Mouse (Mus musculus): ENCODE data around the gene Mypop. TPM values are rescaled to one million over a fixed set of nuclear protein-coding genes. Genes with fewer than 3 reads are reported as not detected.
A peak's percentile ranks its signal among the peaks of the same experiment; 100 is the strongest.

Mypop gene
- polyA plus RNA-seq, 1 experiment from 2014 or later = 4.7 TPM

GRCm38 (mm10) chr7:19004631-19005079 lies 13.6 kb downstream of the Mypop start:
- Histone ChIP-seq H3K27ac (ENCODE audit: low read depth, low read length) (peak overlapping the region; percentile 76; the same call in 1 of the 2 replicates), H3K9ac (ENCODE audit: low read length) (peak overlapping the region; percentile 86), H3K27me3 (ENCODE audit: control insufficient read depth, insufficient read depth, low read length) (no peaks in the 10 kb centered on the region), H3K9me3 (ENCODE audit: control insufficient read depth, low read length) (no peaks in the 10 kb centered on the region), H3K4me2 (ENCODE audit: low read depth) (peak overlapping the region; percentile 99), H3K36me3 (ENCODE audit: control insufficient read depth, insufficient read depth, low read length) (peaks cover 9% of the 10 kb centered on the region; the same call in 1 of the 2 replicates), H3K4me3 (ENCODE audit: low read depth, low read length) (peak overlapping the region; percentile 95), H3K4me1 (ENCODE audit: control insufficient read depth, insufficient read depth, low read length) (peaks cover 26% of the 10 kb centered on the region)
- WGBS = 6% methylated on average over 29 of the region's 34 CpGs
- ATAC-seq (ENCODE audit: insufficient read depth, low FRiP score, low TSS enrichment) = no peak
- DNase-seq (ENCODE audit: low spot score) = no peak

DNA sequence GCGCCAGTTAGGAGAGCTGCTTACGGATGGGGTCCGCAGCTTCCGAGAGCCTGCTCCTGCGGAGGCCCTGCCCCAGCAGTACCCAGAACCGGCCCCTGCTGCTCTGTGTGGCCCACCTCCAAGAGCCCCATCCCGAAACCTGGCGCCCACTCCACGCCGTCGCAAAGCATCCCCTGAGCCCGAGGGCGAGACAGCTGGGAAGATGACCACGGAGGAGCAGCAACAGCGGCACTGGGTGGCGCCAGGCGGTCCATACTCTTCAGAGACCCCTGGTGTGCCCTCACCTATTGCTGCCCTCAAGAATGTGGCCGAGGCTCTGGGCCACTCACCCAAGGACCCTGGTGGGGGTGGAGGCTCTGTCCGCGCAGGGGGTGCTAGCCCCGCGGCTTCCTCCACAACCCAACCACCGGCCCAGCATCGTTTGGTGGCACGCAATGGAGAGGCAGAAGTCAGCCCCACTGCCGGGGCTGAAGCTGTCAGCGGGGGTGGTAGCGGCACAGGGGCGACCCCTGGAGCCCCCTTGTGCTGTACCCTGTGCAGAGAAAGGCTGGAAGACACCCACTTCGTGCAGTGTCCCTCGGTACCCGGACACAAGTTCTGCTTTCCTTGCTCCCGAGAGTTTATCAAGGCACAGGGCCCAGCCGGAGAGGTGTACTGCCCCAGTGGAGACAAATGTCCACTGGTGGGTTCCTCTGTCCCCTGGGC lies 14.5 kb downstream of the Mypop start:
- H3K4me2 ChIP-seq (ENCODE audit: low read depth) = peak overlapping the region; percentile 99

DNA sequence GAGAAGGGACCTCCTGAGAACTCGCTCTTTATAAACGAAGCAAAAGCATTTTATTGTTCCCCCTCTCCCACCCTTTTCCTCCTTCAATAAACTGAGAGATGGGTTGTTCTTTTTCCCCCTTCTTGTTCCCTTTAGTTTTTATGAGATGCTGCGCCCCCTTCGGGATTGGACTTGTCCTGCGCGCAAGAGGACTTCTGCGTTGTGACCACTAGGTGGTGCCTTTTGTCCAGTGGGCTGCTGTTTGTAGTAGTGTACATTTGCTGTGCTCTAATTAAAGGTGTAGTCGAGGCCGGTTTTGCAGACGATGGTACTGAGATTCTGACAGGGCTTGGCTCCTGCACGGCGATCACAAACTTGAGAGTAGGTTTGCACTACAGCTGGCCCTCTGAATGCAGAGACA lies 15.4 kb downstream of the Mypop start:
- H3K36me3 ChIP-seq (ENCODE audit: control insufficient read depth, insufficient read depth, low read length) = peaks cover 9% of the 10 kb centered on the region; the same call in 1 of the 2 replicates
- WGBS = 9% methylated on average over 12 of the region's 12 CpGs
- peak; percentile 88 for DNase-seq (ENCODE audit: low spot score)
- H3K27ac ChIP-seq (ENCODE audit: low read depth, low read length) = no peak overlapping the region
- 0 out of 2 replicates have a peak overlapping the region, but pooled peaks have one; percentile 4 for H3K4me2 ChIP-seq (ENCODE audit: low read depth)
- H3K9me3 ChIP-seq (ENCODE audit: control insufficient read depth, low read length) = no peaks in the 10 kb centered on the region
- ATAC-seq (ENCODE audit: insufficient read depth, low FRiP score, low TSS enrichment) = no peak
- no peaks in the 10 kb centered on the region for H3K27me3 ChIP-seq (ENCODE audit: control insufficient read depth, insufficient read depth, low read length)
- H3K9ac ChIP-seq (ENCODE audit: low read length) = no peak overlapping the region
- no peak overlapping the region for H3K4me3 ChIP-seq (ENCODE audit: low read depth, low read length)
- H3K4me1 ChIP-seq (ENCODE audit: control insufficient read depth, insufficient read depth, low read length) = peaks cover 22% of the 10 kb centered on the region

More for the DNA sequence above, 14.5 kb downstream of the Mypop start:
- H3K27me3 ChIP-seq (ENCODE audit: control insufficient read depth, insufficient read depth, low read length) = no peaks in the 10 kb centered on the region
- H3K9ac ChIP-seq (ENCODE audit: low read length) = peak overlapping the region; percentile 86; the same call in 1 of the 2 replicates
- ATAC-seq (ENCODE audit: insufficient read depth, low FRiP score, low TSS enrichment) = no peak
- WGBS = 78% methylated on average over 34 of the region's 34 CpGs
- H3K27ac ChIP-seq (ENCODE audit: low read depth, low read length) = no peak overlapping the region
- peak overlapping the region; percentile 95 for H3K4me3 ChIP-seq (ENCODE audit: low read depth, low read length)
- peaks cover 26% of the 10 kb centered on the region for H3K4me1 ChIP-seq (ENCODE audit: control insufficient read depth, insufficient read depth, low read length)
- no peaks in the 10 kb centered on the region for H3K9me3 ChIP-seq (ENCODE audit: control insufficient read depth, low read length)
- no peak for DNase-seq (ENCODE audit: low spot score)
- peaks cover 9% of the 10 kb centered on the region; the same call in 1 of the 2 replicates for H3K36me3 ChIP-seq (ENCODE audit: control insufficient read depth, insufficient read depth, low read length)

DNA sequence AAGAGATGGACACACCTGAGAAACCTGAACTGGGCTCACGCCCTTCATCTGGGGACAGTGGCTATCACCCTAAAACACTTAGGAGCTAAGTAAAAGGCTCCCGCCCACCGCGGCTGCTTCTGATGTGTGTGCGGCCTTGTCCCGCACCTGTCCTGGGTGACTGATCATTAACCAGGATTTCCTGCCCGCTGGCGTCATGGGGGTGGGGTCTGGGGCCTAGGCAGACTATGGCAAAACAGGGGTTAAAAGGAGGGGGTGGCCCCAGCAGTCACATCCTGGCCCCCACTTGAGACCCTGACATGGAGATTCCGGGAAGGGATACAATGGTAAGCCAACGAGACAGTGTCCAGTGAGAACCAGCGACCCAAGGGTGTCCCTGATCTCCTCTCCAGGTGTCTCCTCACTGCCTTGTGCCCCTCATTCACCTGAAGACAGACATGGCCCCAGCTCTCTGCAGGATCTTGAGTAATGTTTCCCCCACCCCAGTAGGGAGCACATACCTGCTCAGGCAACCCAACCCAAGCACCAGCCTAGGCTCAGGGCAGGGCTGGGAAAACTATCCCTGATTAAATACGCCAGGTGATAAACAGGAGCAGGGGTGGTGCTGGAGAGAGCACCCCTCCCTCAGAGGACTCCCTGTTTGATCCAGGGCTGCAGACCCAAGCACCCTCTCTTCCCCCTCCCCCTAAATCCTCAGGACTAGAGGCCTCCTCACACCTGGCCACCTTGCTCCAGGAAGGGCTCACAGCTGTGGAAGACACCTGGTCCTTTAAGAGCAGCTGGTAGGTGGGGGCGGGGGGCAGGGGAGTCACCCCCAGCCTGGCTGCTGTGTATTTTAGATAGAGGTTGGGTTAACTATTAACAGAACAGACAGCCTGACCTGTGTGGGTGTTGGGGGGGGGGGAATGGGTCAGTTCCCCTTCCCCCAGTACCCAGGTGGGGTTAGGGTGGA lies 16.3 kb downstream of the Mypop start:
- Histone ChIP-seq H3K36me3 (ENCODE audit: control insufficient read depth, insufficient read depth, low read length) (peaks cover 9% of the 10 kb centered on the region; the same call in 1 of the 2 replicates), H3K9ac (ENCODE audit: low read length) (no peak overlapping the region), H3K27ac (ENCODE audit: low read depth, low read length) (no peak overlapping the region), H3K4me3 (ENCODE audit: low read depth, low read length) (no peak overlapping the region), H3K9me3 (ENCODE audit: control insufficient read depth, low read length) (no peaks in the 10 kb centered on the region), H3K27me3 (ENCODE audit: control insufficient read depth, insufficient read depth, low read length) (no peaks in the 10 kb centered on the region), H3K4me2 (ENCODE audit: low read depth) (no peak overlapping the region), H3K4me1 (ENCODE audit: control insufficient read depth, insufficient read depth, low read length) (peaks cover 22% of the 10 kb centered on the region)
- ATAC-seq (ENCODE audit: insufficient read depth, low FRiP score, low TSS enrichment) (no peak), DNase-seq (ENCODE audit: low spot score) (no peak)
- WGBS = 79% methylated on average over 13 of the region's 13 CpGs

- WGBS = 85% methylated on average over 7 of the region's 7 CpGs
- H3K27me3 ChIP-seq (ENCODE audit: control insufficient read depth, insufficient read depth, low read length) = no peaks in the 10 kb centered on the region
- ATAC-seq (ENCODE audit: insufficient read depth, low FRiP score, low TSS enrichment) (no peak), DNase-seq (ENCODE audit: low spot score) (no peak)
- H3K4me2 ChIP-seq (ENCODE audit: low read depth) = no peak overlapping the region
- H3K4me3 ChIP-seq (ENCODE audit: low read depth, low read length) = no peak overlapping the region
- peaks cover 11% of the 10 kb centered on the region for H3K4me1 ChIP-seq (ENCODE audit: control insufficient read depth, insufficient read depth, low read length)
- peaks cover 6% of the 10 kb centered on the region; the same call in 1 of the 2 replicates for H3K36me3 ChIP-seq (ENCODE audit: control insufficient read depth, insufficient read depth, low read length)
- H3K9ac ChIP-seq (ENCODE audit: low read length) = no peak overlapping the region
- H3K9me3 ChIP-seq (ENCODE audit: control insufficient read depth, low read length) = no peaks in the 10 kb centered on the region
- no peak overlapping the region for H3K27ac ChIP-seq (ENCODE audit: low read depth, low read length)
These were observed 19.5 kb downstream of the Mypop start for GRCm38 (mm10) chr7:19010581-19010980.

DNA sequence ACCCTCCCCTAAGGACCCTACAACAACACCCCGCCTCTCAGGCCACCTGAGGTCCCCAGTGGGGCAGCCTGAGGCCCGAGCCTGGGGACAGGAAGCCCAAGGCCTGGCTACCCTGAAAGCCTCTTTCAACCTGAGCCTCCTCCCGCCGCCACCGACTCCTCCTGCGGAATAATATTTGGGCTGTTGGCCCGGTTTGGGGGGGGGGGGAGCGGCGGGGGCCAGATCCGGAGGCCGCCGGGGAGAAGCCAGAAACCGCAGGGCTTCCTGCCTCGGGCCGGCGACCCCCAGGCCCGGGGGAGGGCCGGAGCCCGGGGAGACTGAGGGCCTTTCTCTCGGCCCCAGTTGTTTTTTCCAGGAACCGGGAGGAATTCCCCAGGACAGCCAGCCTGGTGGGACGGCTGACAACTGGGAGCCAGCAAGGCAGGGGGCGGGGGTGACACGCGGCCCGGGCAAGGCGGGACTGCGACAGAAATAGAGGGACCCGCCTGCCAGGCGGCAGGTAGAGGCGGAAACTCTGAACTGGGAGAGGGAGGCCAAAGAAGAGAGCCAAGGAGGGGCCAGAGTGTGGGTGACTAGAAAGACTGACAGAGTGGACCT lies 21.1 kb downstream of the Mypop start:
- ATAC-seq (ENCODE audit: insufficient read depth, low FRiP score, low TSS enrichment) = no peak
- Histone ChIP-seq H3K36me3 (ENCODE audit: control insufficient read depth, insufficient read depth, low read length) (no peaks in the 10 kb centered on the region), H3K9me3 (ENCODE audit: control insufficient read depth, low read length) (no peaks in the 10 kb centered on the region), H3K4me1 (ENCODE audit: control insufficient read depth, insufficient read depth, low read length) (no peaks in the 10 kb centered on the region), H3K27ac (ENCODE audit: low read depth, low read length) (no peak overlapping the region), H3K9ac (ENCODE audit: low read length) (peak overlapping the region; percentile 63), H3K4me2 (ENCODE audit: low read depth) (peak overlapping the region; percentile 52), H3K4me3 (ENCODE audit: low read depth, low read length) (peak overlapping the region; percentile 23), H3K27me3 (ENCODE audit: control insufficient read depth, insufficient read depth, low read length) (no peaks in the 10 kb centered on the region)
- DNase-seq (ENCODE audit: low spot score) = no peak
- WGBS = 3% methylated on average over 24 of the region's 31 CpGs

GRCm38 (mm10) chr7:19012882-19013281 lies 21.8 kb downstream of the Mypop start:
- no peak overlapping the region for H3K9ac ChIP-seq (ENCODE audit: low read length)
- H3K4me1 ChIP-seq (ENCODE audit: control insufficient read depth, insufficient read depth, low read length) = no peaks in the 10 kb centered on the region
- H3K4me2 ChIP-seq (ENCODE audit: low read depth) = no peak overlapping the region
- H3K27ac ChIP-seq (ENCODE audit: low read depth, low read length) = no peak overlapping the region
- 33% methylated on average over 2 of the region's 2 CpGs for WGBS
- H3K9me3 ChIP-seq (ENCODE audit: control insufficient read depth, low read length) = no peaks in the 10 kb centered on the region
- DNase-seq (ENCODE audit: low spot score) (no peak), ATAC-seq (ENCODE audit: insufficient read depth, low FRiP score, low TSS enrichment) (no peak)
- H3K4me3 ChIP-seq (ENCODE audit: low read depth, low read length) = no peak overlapping the region
- no peaks in the 10 kb centered on the region for H3K27me3 ChIP-seq (ENCODE audit: control insufficient read depth, insufficient read depth, low read length)
- H3K36me3 ChIP-seq (ENCODE audit: control insufficient read depth, insufficient read depth, low read length) = no peaks in the 10 kb centered on the region

DNA sequence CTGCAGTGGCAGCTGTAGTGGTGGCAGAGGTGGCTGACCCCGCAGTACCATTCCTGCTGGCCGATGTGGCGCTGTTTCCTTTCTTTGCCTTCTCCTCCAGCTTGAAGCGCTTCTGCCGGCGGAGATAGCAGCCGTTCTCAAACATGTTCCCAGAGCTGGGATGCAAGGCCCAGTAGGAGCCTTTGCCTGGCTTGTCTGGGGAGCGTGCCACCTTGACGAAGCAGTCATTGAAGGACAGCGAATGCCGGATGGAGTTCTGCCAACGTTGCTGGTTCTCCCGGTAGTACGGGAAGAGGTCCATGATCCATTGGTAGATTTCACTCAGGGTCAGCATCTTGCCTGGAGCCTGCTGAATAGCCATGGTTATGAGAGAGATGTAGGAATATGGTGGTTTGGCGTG lies 23.4 kb downstream of the Mypop start:
- WGBS = 71% methylated on average over 15 of the region's 15 CpGs

More for the DNA sequence above, 23.4 kb downstream of the Mypop start:
- H3K36me3 ChIP-seq (ENCODE audit: control insufficient read depth, insufficient read depth, low read length) = no peaks in the 10 kb centered on the region
- H3K27me3 ChIP-seq (ENCODE audit: control insufficient read depth, insufficient read depth, low read length) = no peaks in the 10 kb centered on the region
- no peaks in the 10 kb centered on the region for H3K4me1 ChIP-seq (ENCODE audit: control insufficient read depth, insufficient read depth, low read length)
- no peak overlapping the region for H3K27ac ChIP-seq (ENCODE audit: low read depth, low read length)
- H3K4me3 ChIP-seq (ENCODE audit: low read depth, low read length) = no peak overlapping the region
- DNase-seq (ENCODE audit: low spot score) (no peak), ATAC-seq (ENCODE audit: insufficient read depth, low FRiP score, low TSS enrichment) (no peak)
- H3K9me3 ChIP-seq (ENCODE audit: control insufficient read depth, low read length) = no peaks in the 10 kb centered on the region
- H3K4me2 ChIP-seq (ENCODE audit: low read depth) = no peak overlapping the region
- H3K9ac ChIP-seq (ENCODE audit: low read length) = no peak overlapping the region

All from neural tube, embryonic 11.5 days (tissue).